8 mouse cellular contexts compared by ENCODE assay signal in genomic region chr2:56025059-56025458, GRCm38 (mm10).
DNase-seq lines count a peak whose midpoint lies in the region; ATAC-seq lines count a peak whose summit lies in the region.

No protein-coding gene starts in this region.

- no peak overlapping the region for H3K4me2 ChIP-seq in liver, embryonic 12.5 days
- no peak overlapping the region for H3K4me2 ChIP-seq in forebrain, embryonic 13.5 days
- no peak overlapping the region for H3K4me2 ChIP-seq in neural tube, embryonic 13.5 days

- H3K27me3 ChIP-seq in liver, embryonic 12.5 days (replicated peaks), result no peaks in the 10 kb centered on the region
- no peaks in the 10 kb centered on the region for H3K27me3 ChIP-seq in forebrain, embryonic 13.5 days
- H3K27me3 ChIP-seq in neural tube, embryonic 13.5 days, result no peaks in the 10 kb centered on the region

- no peak for ATAC-seq in liver, embryonic 12.5 days
- ATAC-seq in forebrain, embryonic 13.5 days, result peak; percentile 96
- peak; percentile 87 for ATAC-seq in neural tube, embryonic 13.5 days (ENCODE audit: low read depth)

- H3K27ac ChIP-seq in liver, embryonic 12.5 days, result no peak overlapping the region
- H3K27ac ChIP-seq in forebrain, embryonic 13.5 days, result no peak overlapping the region
- no peak overlapping the region for H3K27ac ChIP-seq in neural tube, embryonic 13.5 days (replicated peaks)

- no peaks in the 10 kb centered on the region for H3K4me1 ChIP-seq in liver, embryonic 12.5 days
- H3K4me1 ChIP-seq in forebrain, embryonic 13.5 days, result no peaks in the 10 kb centered on the region
- H3K4me1 ChIP-seq in neural tube, embryonic 13.5 days (replicated peaks), result no peaks in the 10 kb centered on the region

- WGBS in liver, embryonic 12.5 days (ENCODE audit: insufficient replicate concordance), result 5% methylated on average over 5 of the region's 5 CpGs
- WGBS in forebrain, embryonic 13.5 days, result 9% methylated on average over 5 of the region's 5 CpGs
- 7% methylated on average over 5 of the region's 5 CpGs for WGBS in neural tube, embryonic 13.5 days

- H3K36me3 ChIP-seq in liver, embryonic 12.5 days, result no peaks in the 10 kb centered on the region
- no peaks in the 10 kb centered on the region for H3K36me3 ChIP-seq in forebrain, embryonic 13.5 days (ENCODE audit: poor library complexity, severe bottlenecking)
- no peaks in the 10 kb centered on the region for H3K36me3 ChIP-seq in neural tube, embryonic 13.5 days

- DNase-seq in liver, result peak; percentile 3
- peak; percentile 53 for DNase-seq in ZHBTc4 (ENCODE audit: low read depth, low spot score)
- DNase-seq in layer of hippocampus, adult 9-10 months (ENCODE audit: low spot score), result peak; percentile 8
- DNase-seq in urinary bladder, postnatal 10 days (ENCODE audit: low spot score), result no peak
- no peak for DNase-seq in spleen, postnatal 4 days (ENCODE audit: low spot score in 2 of 2)

- no peak overlapping the region for H3K4me3 ChIP-seq in liver, embryonic 12.5 days
- H3K4me3 ChIP-seq in forebrain, embryonic 13.5 days, result no peak overlapping the region
- no peak overlapping the region for H3K4me3 ChIP-seq in neural tube, embryonic 13.5 days

- H3K9ac ChIP-seq in liver, embryonic 12.5 days, result no peak overlapping the region
- H3K9ac ChIP-seq in forebrain, embryonic 13.5 days, result no peak overlapping the region
- no peak overlapping the region for H3K9ac ChIP-seq in neural tube, embryonic 13.5 days

- no peaks in the 10 kb centered on the region for H3K9me3 ChIP-seq in liver, embryonic 12.5 days (replicated peaks)
- no peaks in the 10 kb centered on the region for H3K9me3 ChIP-seq in forebrain, embryonic 13.5 days (replicated peaks)
- H3K9me3 ChIP-seq in neural tube, embryonic 13.5 days, result no peaks in the 10 kb centered on the region

Comparison
In these comparisons a context has a peak if more than half of its experiments do, and no peak if none do; other contexts are left out.
1. DNase-seq: peak in liver (single experiment), ZHBTc4 (single experiment) and layer of hippocampus, adult 9-10 months (single experiment); none in urinary bladder, postnatal 10 days (single experiment) and spleen, postnatal 4 days (0 of 2).